Mouse (Mus musculus) inflammation-experienced regulatory T-cells, adult 6 months (primary cell): ENCODE results near the gene Zc3h10. TPM values are rescaled to one million over a fixed set of nuclear protein-coding genes. Genes with fewer than 3 reads are reported as not detected.
"Not testable (repeated sequence)": the region's sequence is repeated elsewhere in the genome, so short reads cannot be mapped to it uniquely, and the experiment has no call there.

Source experiments
- ATAC-seq: one replicate; pipeline ENCODE4 v1.8.0; 2017
- polyA plus RNA-seq, 3 experiments: library from polyadenylated mRNA; unstranded; fragments of 100-300 nt; shearing (Covaris generic); gene quantifications; one replicate each; pipeline ENCODE4 v1.2.1; 2017

Zc3h10 gene
- polyA plus RNA-seq, 3 experiments from 2014 or later, result 5.6 to 9.2 (median 6.0) TPM

DNA sequence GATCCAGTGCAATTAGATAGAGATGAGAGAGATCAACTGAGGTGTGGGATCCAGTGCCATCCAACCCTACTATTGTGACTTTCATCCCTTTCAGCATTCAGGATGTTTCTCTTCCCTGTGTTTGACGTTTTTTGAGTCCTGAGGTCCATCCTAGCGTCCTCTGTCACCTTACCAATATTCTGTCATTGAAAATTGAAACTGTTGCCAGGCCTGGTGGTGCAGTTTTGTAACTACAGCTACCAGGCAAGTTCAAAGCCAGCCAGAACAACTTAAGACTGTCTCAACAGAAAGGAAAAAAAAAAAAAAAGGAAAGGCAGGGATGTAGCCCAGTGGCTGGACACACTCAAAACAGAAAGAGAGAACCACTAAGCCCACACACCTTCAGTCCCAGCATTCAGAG, 52.3 kb downstream of the Zc3h10 start:
- no peak for ATAC-seq

DNA sequence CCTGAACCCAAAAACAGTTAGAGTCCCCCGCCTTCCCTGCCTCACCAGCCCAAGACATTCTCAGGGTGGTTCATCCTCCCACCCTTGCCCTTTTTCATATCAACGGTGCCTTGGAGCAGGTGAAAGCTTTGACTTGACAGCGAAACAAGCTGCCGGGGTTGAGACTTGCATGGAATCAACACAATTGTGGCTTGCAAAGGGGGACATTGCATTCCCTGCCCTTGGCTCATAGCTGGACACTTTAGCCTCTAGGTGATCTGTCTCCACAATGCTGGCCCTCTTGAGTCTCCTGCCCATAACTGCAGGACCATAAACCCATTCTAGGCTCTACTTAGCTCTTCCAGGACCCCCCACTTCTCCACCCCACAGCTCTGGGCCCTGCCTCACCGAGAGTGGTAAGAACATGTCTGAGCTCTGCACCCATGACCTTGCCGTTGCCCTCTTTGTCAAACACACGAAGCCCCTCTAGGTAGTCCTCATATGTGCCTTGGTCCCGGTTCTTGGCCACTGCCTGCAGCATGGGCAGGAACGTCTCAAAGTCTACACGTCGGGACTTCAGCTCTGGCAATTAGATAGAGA, 52.8 kb downstream of the Zc3h10 start:
- no peak for ATAC-seq

GRCm38 (mm10) chr10:128493695-128494666, 53.6 kb downstream of the Zc3h10 start, which contains the start of gene Myl6:
Gene Myl6, minus strand, starts transcription at chr10:128494145.
- ATAC-seq, result peak; percentile 86

DNA sequence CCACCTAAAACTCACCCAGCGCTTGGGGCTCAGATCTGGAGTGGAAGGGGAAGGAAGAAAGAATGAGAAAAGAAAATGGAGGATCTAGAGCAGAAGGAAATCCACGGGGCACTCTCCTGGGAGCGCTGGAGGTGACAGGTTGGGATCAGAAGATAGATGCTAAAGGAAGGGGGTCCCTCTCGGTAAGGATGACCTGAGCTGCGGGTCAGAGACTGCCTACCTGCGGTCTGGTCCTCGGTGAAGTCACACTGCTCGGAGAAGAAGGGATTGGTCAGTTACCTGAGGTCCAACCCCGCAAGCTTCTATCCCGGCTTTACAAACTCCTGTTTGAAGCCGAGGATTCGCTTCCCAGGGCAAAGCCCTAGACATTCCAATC, 54.3 kb downstream of the Zc3h10 start:
- peak; percentile 9 for ATAC-seq

GRCm38 (mm10) chr10:128492633-128493311, 54.8 kb downstream of the Zc3h10 start:
- peak; percentile 3 for ATAC-seq

GRCm38 (mm10) chr10:128492051-128492450, 55.5 kb downstream of the Zc3h10 start:
- ATAC-seq, result not testable (repeated sequence)

Other genes starting within 250 kb of the Zc3h10 start
- not detected for gene Il23a, start 249.0 kb downstream of the Zc3h10 start, polyA plus RNA-seq
- 10 to 100 TPM; 17.4 to 36.9 (median 27.5) TPM for gene Pan2, start 244.4 kb downstream of the Zc3h10 start, polyA plus RNA-seq
- 100 to 1,000 TPM; 101 to 106 (median 102) TPM for gene Cnpy2, start 225.3 kb downstream of the Zc3h10 start, polyA plus RNA-seq
- gene Cs, start 210.0 kb downstream of the Zc3h10 start, polyA plus RNA-seq, result 100 to 1,000 TPM; 138 to 155 (median 155) TPM
- 10 to 100 TPM; 12.8 to 19.9 (median 17.3) TPM for gene Coq10a, start 178.8 kb downstream of the Zc3h10 start, polyA plus RNA-seq
- 1 to 10 TPM; 1.7 to 6.7 (median 3.6) TPM for gene Ankrd52, start 170.7 kb downstream of the Zc3h10 start, polyA plus RNA-seq
- gene Slc39a5, start 146.5 kb downstream of the Zc3h10 start, polyA plus RNA-seq, result not detected
- gene Nabp2, start 136.3 kb downstream of the Zc3h10 start, polyA plus RNA-seq, result 10 to 100 TPM; 68.8 to 87.0 (median 73.8) TPM
- gene Rnf41, start 136.1 kb downstream of the Zc3h10 start, polyA plus RNA-seq, result 10 to 100 TPM; 25.2 to 42.2 (median 37.9) TPM
- gene Smarcc2, start 88.5 kb downstream of the Zc3h10 start, polyA plus RNA-seq, result 10 to 100 TPM; 53.1 to 64.4 (median 57.2) TPM
- gene Myl6, start 53.6 kb downstream of the Zc3h10 start, polyA plus RNA-seq, result 1,000 to 10,000 TPM in 1 of 3 experiments, 100 to 1,000 TPM in 2; 949 to 1,454 (median 955) TPM
- 1 to 10 TPM; 2.7 to 4.6 (median 4.5) TPM for gene Myl6b, start 49.1 kb downstream of the Zc3h10 start, polyA plus RNA-seq
- 10 to 100 TPM; 68.4 to 89.7 (median 70.4) TPM for gene Esyt1, start 21.9 kb downstream of the Zc3h10 start, polyA plus RNA-seq
- gene Rpl41, start 1.5 kb upstream of the Zc3h10 start, polyA plus RNA-seq, result 1,000 to 10,000 TPM; 5,582 to 7,160 (median 6,033) TPM
- 100 to 1,000 TPM; 110 to 145 (median 137) TPM for gene Pa2g4, start 18.2 kb upstream of the Zc3h10 start, polyA plus RNA-seq
- 1 to 10 TPM; 2.6 to 9.3 (median 3.9) TPM for gene Erbb3, start 41.9 kb upstream of the Zc3h10 start, polyA plus RNA-seq
- gene Rps26, start 79.0 kb upstream of the Zc3h10 start, polyA plus RNA-seq, result 1,000 to 10,000 TPM; 1,205 to 1,760 (median 1,564) TPM
- 100 to 1,000 TPM in 2 of 3 experiments, 10 to 100 TPM in 1; 76.5 to 154 (median 110) TPM for gene Ikzf4, start 98.2 kb upstream of the Zc3h10 start, polyA plus RNA-seq
- gene Suox, start 126.3 kb upstream of the Zc3h10 start, polyA plus RNA-seq, result 10 to 100 TPM; 17.0 to 29.7 (median 24.3) TPM
- gene Rab5b, start 148.5 kb upstream of the Zc3h10 start, polyA plus RNA-seq, result 10 to 100 TPM; 44.3 to 69.5 (median 63.9) TPM
- 1 to 10 TPM; 4.2 to 5.4 (median 4.3) TPM for gene Pmel, start 156.4 kb upstream of the Zc3h10 start, polyA plus RNA-seq
- 10 to 100 TPM; 16.8 to 38.3 (median 19.9) TPM for gene Cdk2, start 157.3 kb upstream of the Zc3h10 start, polyA plus RNA-seq
- 100 to 1,000 TPM; 184 to 337 (median 319) TPM for gene Dgka, start 197.1 kb upstream of the Zc3h10 start, polyA plus RNA-seq
- 10 to 100 TPM; 64.5 to 69.6 (median 66.4) TPM for gene Pym1, start 200.1 kb upstream of the Zc3h10 start, polyA plus RNA-seq
- under 1 TPM; 0.21 to 0.68 (median 0.22) TPM for gene Mmp19, start 243.1 kb upstream of the Zc3h10 start, polyA plus RNA-seq